Mouse (Mus musculus): Measurements from ENCODE around the gene Bloc1s2.
"Not testable (repeated sequence)": the region's sequence is repeated elsewhere in the genome, so short reads cannot be mapped to it uniquely, and the experiment has no call there.

Bloc1s2 gene

DNA sequence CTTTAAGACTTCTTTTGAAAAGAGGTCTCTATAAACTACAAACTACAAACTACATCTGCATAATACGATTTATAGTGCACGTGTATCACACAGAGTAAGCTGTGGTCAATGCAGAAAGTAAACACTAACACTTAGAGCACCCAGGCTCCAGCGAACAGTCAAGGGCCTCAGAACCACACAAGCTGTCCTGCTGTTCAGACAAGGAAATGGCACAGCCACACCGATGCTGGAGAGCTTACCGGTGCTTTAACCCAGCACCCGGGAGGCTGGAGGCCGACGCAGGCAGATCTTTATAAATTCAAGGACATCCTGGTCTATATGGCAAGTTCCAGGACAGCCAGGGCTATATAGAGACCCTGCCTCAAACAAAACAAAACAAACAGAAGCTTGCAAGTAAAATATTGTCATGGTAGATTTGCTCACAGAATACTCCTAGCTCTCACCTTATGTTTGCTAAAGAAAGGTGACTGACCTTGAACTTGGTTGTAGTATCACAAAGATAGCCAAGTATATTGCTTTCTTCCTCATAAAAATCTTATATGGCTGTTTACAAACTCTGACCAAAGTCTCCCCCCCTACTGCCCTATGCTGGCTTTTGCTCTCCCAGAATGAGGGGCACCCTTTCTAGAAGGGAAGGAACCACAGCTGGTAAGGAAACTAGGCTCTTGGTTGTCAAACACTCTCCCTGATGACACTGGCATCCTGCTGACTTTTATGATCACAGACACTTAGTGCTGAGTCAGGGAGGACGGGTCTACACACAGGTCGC lies 18.3 kb downstream of the Bloc1s2 start:
- in situ Hi-C loops (cut with MseI, MboI): no loop called here

DNA sequence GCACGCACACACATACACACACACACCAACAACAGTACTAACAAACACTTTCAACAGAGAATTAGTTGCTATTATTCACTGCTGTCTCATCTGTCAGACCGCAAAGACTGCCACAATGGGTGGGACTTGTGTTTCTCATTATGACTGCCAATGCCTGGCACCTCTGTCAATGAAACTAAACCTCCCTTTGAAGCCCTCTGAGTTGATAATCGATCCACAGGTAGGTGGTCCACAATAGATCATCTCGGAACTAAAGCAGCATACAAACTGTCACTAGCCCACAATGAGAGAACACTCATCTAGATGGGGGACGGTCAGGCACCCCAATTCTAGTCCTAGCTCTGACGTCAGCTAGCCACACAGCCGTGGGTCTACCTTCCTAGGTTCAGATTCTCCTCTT lies 25.1 kb downstream of the Bloc1s2 start:
- in situ Hi-C loops (cut with MseI, MboI): no loop called here

GRCm38 (mm10) chr19:44120686-44121085 lies 25.6 kb downstream of the Bloc1s2 start:
- in situ Hi-C loops (cut with MseI, MboI): not testable (repeated sequence)

- in situ Hi-C loops (cut with MseI, MboI): no loop called here
Observed at GRCm38 (mm10) chr19:44117793-44118192, 28.5 kb downstream of the Bloc1s2 start.

GRCm38 (mm10) chr19:44111706-44112105 lies 34.5 kb downstream of the Bloc1s2 start:
- in situ Hi-C loops (cut with MseI, MboI): no loop called here

- in situ Hi-C loops (cut with MseI, MboI): no loop called here
Observed at GRCm38 (mm10) chr19:44110356-44110755, 35.9 kb downstream of the Bloc1s2 start.

DNA sequence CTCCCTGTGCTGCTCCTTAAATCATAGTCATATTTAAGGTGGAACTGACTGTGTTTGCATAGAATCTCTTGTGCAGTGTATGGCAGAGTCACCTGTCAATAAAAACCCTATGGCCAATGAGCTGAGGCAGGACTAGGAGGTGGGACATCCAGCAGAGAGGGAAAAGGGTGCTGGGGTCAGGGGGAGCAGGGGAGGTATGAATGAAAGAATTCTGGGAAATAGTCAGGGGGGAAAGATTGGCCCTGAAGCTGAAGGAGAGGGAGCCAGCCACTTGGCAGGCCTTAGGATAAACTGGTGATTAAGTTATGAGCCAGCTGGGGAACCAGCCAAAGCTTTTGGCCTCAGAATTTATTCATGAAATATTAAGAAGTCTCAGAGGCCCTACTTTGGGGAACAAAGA lies 37.2 kb downstream of the Bloc1s2 start:
- in situ Hi-C loops (cut with MseI, MboI): no loop called here

DNA sequence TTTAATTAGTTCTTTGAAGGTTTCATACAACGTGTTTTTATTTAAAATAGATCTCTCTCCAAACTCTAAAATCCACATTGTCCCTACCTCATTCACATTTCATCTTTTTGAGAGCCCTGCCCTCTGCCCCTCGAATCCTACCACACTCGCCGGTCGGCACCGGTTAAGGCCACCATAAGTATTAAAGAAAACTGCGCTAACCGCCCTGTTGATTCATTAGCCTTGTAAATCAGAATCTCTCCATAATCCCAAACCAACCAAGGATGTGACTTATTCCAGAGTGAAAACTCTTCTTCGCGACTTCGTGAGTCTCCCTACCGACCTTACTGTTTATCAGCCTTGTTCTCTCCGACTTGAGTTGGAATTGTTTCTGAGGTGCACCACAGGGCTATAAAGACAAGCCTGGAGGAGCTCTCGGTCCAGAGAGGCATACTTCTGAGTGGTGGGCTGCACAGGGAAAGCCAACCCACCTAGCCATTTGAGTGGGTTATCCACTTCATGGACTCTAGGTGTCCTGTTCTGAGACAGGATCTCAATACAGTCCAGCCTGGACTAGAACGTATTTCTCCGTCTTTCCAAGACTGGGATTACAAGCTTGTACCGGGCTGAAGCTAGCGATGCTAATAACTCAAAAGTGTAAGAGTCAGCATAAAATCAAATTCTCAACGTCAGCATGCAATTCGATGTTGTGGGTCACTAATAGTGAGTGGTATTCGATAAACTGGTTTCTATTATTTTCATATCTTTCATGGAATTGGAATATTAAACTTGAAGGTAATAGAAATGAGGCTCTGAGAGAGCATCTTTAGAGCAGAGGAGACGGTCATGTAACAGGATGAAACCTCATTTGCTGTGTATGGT lies 38.4 kb downstream of the Bloc1s2 start:
- in situ Hi-C loops (cut with MseI, MboI): no loop called here

DNA sequence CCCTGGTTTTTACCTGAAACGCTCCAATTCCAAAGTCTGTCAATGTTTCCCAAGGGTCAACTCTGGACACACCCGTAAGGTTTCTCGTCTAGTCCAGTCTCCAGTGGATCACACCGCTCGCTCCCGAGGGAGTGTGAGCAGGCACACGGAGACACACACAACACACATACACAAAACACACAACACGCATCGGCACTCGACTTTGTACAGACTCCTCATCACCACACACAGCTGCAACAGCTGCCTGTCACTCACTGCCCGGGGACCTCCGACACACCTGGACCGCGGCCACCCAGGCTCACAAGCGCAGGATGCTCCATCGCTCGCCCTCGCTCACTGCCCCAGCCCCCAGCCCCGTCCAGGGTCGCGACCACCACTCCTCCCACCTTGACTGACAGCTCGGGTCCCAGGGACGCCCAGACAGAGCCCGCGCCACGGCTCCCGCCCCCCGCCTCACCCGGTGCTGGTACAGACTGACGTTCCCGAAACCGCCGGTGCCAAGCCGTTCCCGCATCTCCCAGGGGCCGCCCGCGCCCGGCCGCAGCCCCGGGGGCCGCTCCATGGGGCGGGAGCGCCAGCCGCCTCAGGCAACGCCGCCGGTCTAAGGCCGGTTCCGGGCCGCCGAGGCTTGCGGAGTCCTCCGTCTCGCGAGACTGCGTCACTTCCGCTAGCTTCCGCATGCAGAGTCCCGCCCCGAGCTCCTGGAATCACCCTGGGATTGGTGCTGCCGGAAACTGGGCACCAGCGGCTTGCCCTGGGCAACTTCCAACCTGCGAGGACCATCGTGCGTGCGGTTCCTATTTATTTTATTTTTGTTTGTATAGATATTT lies 39.2 kb downstream of the Bloc1s2 start, which contains the start of gene Chuk:
Gene Chuk, minus strand, starts transcription at position 650 of the 830 bp plus-strand sequence.
- in situ Hi-C loops (cut with MseI, MboI): no loop called here

- in situ Hi-C loops (cut with MseI, MboI): no loop called here
Observed at GRCm38 (mm10) chr19:44104393-44104792, 41.9 kb downstream of the Bloc1s2 start.

- in situ Hi-C loops (cut with MseI, MboI): no loop called here
Observed at GRCm38 (mm10) chr19:44103001-44103400, 43.2 kb downstream of the Bloc1s2 start.

DNA sequence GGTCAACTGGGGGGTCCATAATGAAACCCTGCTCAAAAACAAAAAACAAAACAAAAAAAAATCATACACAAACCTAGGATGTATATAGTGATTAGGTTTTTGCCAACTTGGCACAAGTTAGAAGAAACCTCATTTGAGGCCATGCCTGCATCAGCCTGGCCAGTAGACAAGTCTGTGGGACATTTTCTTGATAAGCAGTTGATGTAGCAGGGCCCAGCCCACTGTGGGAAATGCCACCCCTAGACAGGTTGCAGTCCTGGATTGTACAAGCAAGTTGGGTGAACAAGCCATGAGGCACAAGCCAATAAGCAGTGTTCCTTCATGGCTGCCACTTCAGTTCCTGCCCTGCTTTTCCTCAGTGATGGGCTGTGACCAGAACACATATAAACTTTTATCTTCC lies 45.4 kb downstream of the Bloc1s2 start:
- in situ Hi-C loops (cut with MseI, MboI): no loop called here
